Mouse (Mus musculus): ENCODE data around the gene Ppm1m. TPM values are rescaled to one million over a fixed set of nuclear protein-coding genes. Genes with fewer than 3 reads are reported as not detected.
A peak's percentile ranks its signal among the peaks of the same experiment; 100 is the strongest.
"Not testable (repeated sequence)": the region's sequence is repeated elsewhere in the genome, so short reads cannot be mapped to it uniquely, and the experiment has no call there.

Gene Ppm1m
- polyA plus RNA-seq, 1 experiment from 2014 or later: 55.8 TPM

GRCm38 (mm10) chr9:106169917-106170316 lies 29.6 kb downstream of the Ppm1m start:
- ATAC-seq (ENCODE audit: insufficient number of reproducible peaks, low FRiP score, low TSS enrichment, low read depth): no peak
- Histone ChIP-seq H3K9ac (no peak overlapping the region; the same call in 1 of the 2 replicates), H3K27ac (replicated peaks) (no peak overlapping the region), H3K4me2 (replicated peaks) (peak overlapping the region; percentile 85), H3K36me3 (no peaks in the 10 kb centered on the region), H3K27me3 (no peaks in the 10 kb centered on the region), H3K4me3 (replicated peaks) (peak overlapping the region; percentile 79), H3K4me1 (peaks cover 24% of the 10 kb centered on the region), H3K9me3 (replicated peaks) (no peaks in the 10 kb centered on the region)
- 26% methylated on average over 6 of the region's 6 CpGs for WGBS

- not testable (repeated sequence) for H3K27me3 ChIP-seq; H3K27ac ChIP-seq (replicated peaks); H3K9ac ChIP-seq; H3K9me3 ChIP-seq (replicated peaks); H3K36me3 ChIP-seq; H3K4me2 ChIP-seq (replicated peaks); H3K4me3 ChIP-seq (replicated peaks); ATAC-seq (ENCODE audit: insufficient number of reproducible peaks, low FRiP score, low TSS enrichment, low read depth)
- H3K4me1 ChIP-seq: peaks cover 17% of the 10 kb centered on the region
- WGBS: 71% methylated on average over 1 of the region's 1 CpGs
Observed at GRCm38 (mm10) chr9:106169006-106169405, 30.5 kb downstream of the Ppm1m start.

- H3K9me3 ChIP-seq (replicated peaks): no peaks in the 10 kb centered on the region
Observed at GRCm38 (mm10) chr9:106167703-106168102, 31.8 kb downstream of the Ppm1m start.

GRCm38 (mm10) chr9:106167241-106167640 lies 32.3 kb downstream of the Ppm1m start:
- Histone ChIP-seq H3K4me3 (replicated peaks) (no peak overlapping the region), H3K9ac (no peak overlapping the region), H3K9me3 (replicated peaks) (no peaks in the 10 kb centered on the region), H3K4me2 (replicated peaks) (no peak overlapping the region), H3K4me1 (peaks cover 7% of the 10 kb centered on the region), H3K27me3 (no peaks in the 10 kb centered on the region), H3K27ac (replicated peaks) (no peak overlapping the region), H3K36me3 (no peaks in the 10 kb centered on the region)
- WGBS: 74% methylated on average over 3 of the region's 3 CpGs
- ATAC-seq (ENCODE audit: insufficient number of reproducible peaks, low FRiP score, low TSS enrichment, low read depth): no peak

More at GRCm38 (mm10) chr9:106167703-106168102, 31.8 kb downstream of the Ppm1m start:
- WGBS: 27% methylated on average over 1 of the region's 1 CpGs
- no peak overlapping the region for H3K27ac ChIP-seq (replicated peaks)
- ATAC-seq (ENCODE audit: insufficient number of reproducible peaks, low FRiP score, low TSS enrichment, low read depth): no peak
- no peak overlapping the region for H3K4me2 ChIP-seq (replicated peaks)
- no peaks in the 10 kb centered on the region for H3K27me3 ChIP-seq
- H3K4me3 ChIP-seq (replicated peaks): no peak overlapping the region
- no peak overlapping the region for H3K9ac ChIP-seq
- H3K4me1 ChIP-seq: peaks cover 7% of the 10 kb centered on the region
- no peaks in the 10 kb centered on the region for H3K36me3 ChIP-seq

- H3K27me3 ChIP-seq: no peaks in the 10 kb centered on the region
- peaks cover 7% of the 10 kb centered on the region for H3K4me1 ChIP-seq
- no peaks in the 10 kb centered on the region for H3K36me3 ChIP-seq
- H3K9me3 ChIP-seq (replicated peaks): no peaks in the 10 kb centered on the region
- H3K4me3 ChIP-seq (replicated peaks): no peak overlapping the region
- H3K4me2 ChIP-seq (replicated peaks): no peak overlapping the region
- no peak overlapping the region for H3K27ac ChIP-seq (replicated peaks)
- H3K9ac ChIP-seq: no peak overlapping the region
- 83% methylated on average over 2 of the region's 2 CpGs for WGBS
- ATAC-seq (ENCODE audit: insufficient number of reproducible peaks, low FRiP score, low TSS enrichment, low read depth): no peak
Observed at GRCm38 (mm10) chr9:106166709-106167108, 32.8 kb downstream of the Ppm1m start.

- Histone ChIP-seq H3K27me3 (no peaks in the 10 kb centered on the region), H3K4me3 (replicated peaks) (peak overlapping the region; percentile 69), H3K4me2 (replicated peaks) (peak overlapping the region; percentile 73), H3K27ac (replicated peaks) (peak overlapping the region; percentile 96), H3K9ac (peak overlapping the region; percentile 65; the same call in 1 of the 2 replicates), H3K36me3 (no peaks in the 10 kb centered on the region), H3K4me1 (no peaks in the 10 kb centered on the region), H3K9me3 (replicated peaks) (no peaks in the 10 kb centered on the region)
- no peak for ATAC-seq (ENCODE audit: insufficient number of reproducible peaks, low FRiP score, low TSS enrichment, low read depth)
- 42% methylated on average over 5 of the region's 5 CpGs for WGBS
Observed at GRCm38 (mm10) chr9:106160426-106160825, 39.1 kb downstream of the Ppm1m start.

- 3% methylated on average over 24 of the region's 24 CpGs for WGBS
- no peaks in the 10 kb centered on the region for H3K4me1 ChIP-seq
- peak overlapping the region; percentile 96 for H3K27ac ChIP-seq (replicated peaks)
- H3K9ac ChIP-seq: peak overlapping the region; percentile 65
- no peaks in the 10 kb centered on the region for H3K27me3 ChIP-seq
- peak overlapping the region; percentile 69 for H3K4me3 ChIP-seq (replicated peaks)
- no peaks in the 10 kb centered on the region for H3K9me3 ChIP-seq (replicated peaks)
- peak; percentile 63 for ATAC-seq (ENCODE audit: insufficient number of reproducible peaks, low FRiP score, low TSS enrichment, low read depth)
- no peaks in the 10 kb centered on the region for H3K36me3 ChIP-seq
- H3K4me2 ChIP-seq (replicated peaks): peak overlapping the region; percentile 73
Observed at GRCm38 (mm10) chr9:106159784-106160301, 39.7 kb downstream of the Ppm1m start.

- Histone ChIP-seq H3K4me2 (replicated peaks) (peak overlapping the region; percentile 73), H3K9ac (no peak overlapping the region), H3K4me3 (replicated peaks) (peak overlapping the region; percentile 69; the same call in 1 of the 2 replicates), H3K27me3 (no peaks in the 10 kb centered on the region), H3K27ac (replicated peaks) (no peak overlapping the region), H3K4me1 (no peaks in the 10 kb centered on the region), H3K9me3 (replicated peaks) (no peaks in the 10 kb centered on the region), H3K36me3 (no peaks in the 10 kb centered on the region)
- WGBS: 78% methylated on average over 9 of the region's 9 CpGs
- no peak for ATAC-seq (ENCODE audit: insufficient number of reproducible peaks, low FRiP score, low TSS enrichment, low read depth)
Observed at GRCm38 (mm10) chr9:106159237-106159636, 40.3 kb downstream of the Ppm1m start.

GRCm38 (mm10) chr9:106158037-106158491 lies 41.5 kb downstream of the Ppm1m start, which contains the start of gene Glyctk:
Glyctk (minus strand) TSS chr9:106158138.
- Histone ChIP-seq H3K36me3 (no peaks in the 10 kb centered on the region), H3K9me3 (replicated peaks) (no peaks in the 10 kb centered on the region), H3K9ac (no peak within 1 kb of the TSS), H3K27ac (replicated peaks) (no peak within 1 kb of the TSS), H3K4me2 (replicated peaks) (no peak within 1 kb of the TSS), H3K4me1 (no peaks in the 10 kb centered on the region), H3K27me3 (no peaks in the 10 kb centered on the region), H3K4me3 (replicated peaks) (no peak within 1 kb of the TSS)
- 85% methylated on average over 6 of the region's 6 CpGs for WGBS
- ATAC-seq (ENCODE audit: insufficient number of reproducible peaks, low FRiP score, low TSS enrichment, low read depth): no peak

GRCm38 (mm10) chr9:106157623-106157925 lies 42.0 kb downstream of the Ppm1m start:
- H3K4me2 ChIP-seq (replicated peaks): no peak overlapping the region
- no peaks in the 10 kb centered on the region for H3K36me3 ChIP-seq
- 0 out of 2 replicates have a peak, but pooled peaks have one; percentile 11 for ATAC-seq (ENCODE audit: insufficient number of reproducible peaks, low FRiP score, low TSS enrichment, low read depth)
- no peaks in the 10 kb centered on the region for H3K9me3 ChIP-seq (replicated peaks)
- no peak overlapping the region for H3K4me3 ChIP-seq (replicated peaks)
- H3K27me3 ChIP-seq: no peaks in the 10 kb centered on the region
- H3K9ac ChIP-seq: no peak overlapping the region
- 83% methylated on average over 10 of the region's 10 CpGs for WGBS
- no peaks in the 10 kb centered on the region for H3K4me1 ChIP-seq
- H3K27ac ChIP-seq (replicated peaks): no peak overlapping the region

GRCm38 (mm10) chr9:106156921-106157622 lies 42.5 kb downstream of the Ppm1m start:
- no peaks in the 10 kb centered on the region for H3K27me3 ChIP-seq
- 74% methylated on average over 21 of the region's 21 CpGs for WGBS
- H3K27ac ChIP-seq (replicated peaks): no peak overlapping the region
- H3K9ac ChIP-seq: no peak overlapping the region
- no peak overlapping the region for H3K4me2 ChIP-seq (replicated peaks)
- no peaks in the 10 kb centered on the region for H3K4me1 ChIP-seq
- no peaks in the 10 kb centered on the region for H3K36me3 ChIP-seq
- ATAC-seq (ENCODE audit: insufficient number of reproducible peaks, low FRiP score, low TSS enrichment, low read depth): no peak
- no peaks in the 10 kb centered on the region for H3K9me3 ChIP-seq (replicated peaks)
- no peak overlapping the region for H3K4me3 ChIP-seq (replicated peaks)

All from embryonic facial prominence, embryonic 15.5 days (tissue).